ENCODE assay signal across 8 mouse cellular contexts in genomic region chr5:24860635-24861448, GRCm38 (mm10). TPM values are rescaled to one million over a fixed set of nuclear protein-coding genes. Genes with fewer than 3 reads are reported as not detected.
DNase-seq lines count a peak whose midpoint lies in the region; ATAC-seq and TF ChIP-seq lines count a peak whose summit lies in the region.

No protein-coding gene starts in this region.

- no peak overlapping the region; the same call in 1 of the 2 replicates for H3K27ac ChIP-seq in gastrocnemius, adult 2 months
- peak overlapping the region; percentile 59 for H3K27ac ChIP-seq in MEL (ENCODE audit: control insufficient read depth, low read depth, low read length)
- H3K27ac ChIP-seq in heart, embryonic 12.5 days (ENCODE audit: poor library complexity, severe bottlenecking) = peak overlapping the region; percentile 78
- peak overlapping the region; percentile 61 for H3K27ac ChIP-seq in left cerebral cortex, adult 2 months
- H3K27ac ChIP-seq in limb, embryonic 10.5 days = no peak overlapping the region

- WGBS in heart, embryonic 12.5 days = 58% methylated on average over 13 of the region's 13 CpGs
- WGBS in limb, embryonic 10.5 days = 89% methylated on average over 13 of the region's 13 CpGs

- no peak for TF ChIP-seq POLR2A in MEL (IDR thresholded peaks at IDR 0.05; ENCODE audit: control insufficient read depth in 1 of 2, insufficient read depth in 1 of 2, low read depth in 1 of 2, low read length in 2 of 2, poor library complexity in 1 of 2)

- DNase-seq in gastrocnemius, adult 2 months = peak; percentile 64
- no peak for DNase-seq in gastrocnemius, postnatal 4 days (ENCODE audit: low spot score in 2 of 2)
- peak; percentile 57 for DNase-seq in MEL (ENCODE audit: low read depth, low spot score)
- DNase-seq in cerebellum, postnatal 14 days = peak; percentile 93 to 96
- peak; percentile 60 to 64 for DNase-seq in left cerebral cortex, adult 2 months (ENCODE audit: extremely low spot score in 1 of 2, low spot score in 2 of 2)
- DNase-seq in right cerebral cortex, postnatal 25 days = peak; percentile 59
- DNase-seq in limb, embryonic 10.5 days (ENCODE audit: low spot score) = no peak

- no peaks in the 10 kb centered on the region for H3K9me3 ChIP-seq in MEL (replicated peaks; ENCODE audit: insufficient read depth, low read length)
- H3K9me3 ChIP-seq in heart, embryonic 12.5 days (replicated peaks) = peaks cover 5% of the 10 kb centered on the region
- no peaks in the 10 kb centered on the region for H3K9me3 ChIP-seq in limb, embryonic 10.5 days (replicated peaks)

- no peak for TF ChIP-seq RAD21 in MEL (IDR thresholded peaks at IDR 0.05; ENCODE audit: low read depth, low read length)

- 0 out of 2 replicates have a peak overlapping the region, but pooled peaks have one; percentile 9 for H3K4me3 ChIP-seq in gastrocnemius, adult 2 months
- peak overlapping the region; percentile 4 to 6; a peak in 2 of 4 replicates for H3K4me3 ChIP-seq in MEL (ENCODE audit: control insufficient read depth in 1 of 2, insufficient read depth in 1 of 2, low read depth in 2 of 2, low read length in 2 of 2)
- H3K4me3 ChIP-seq in heart, embryonic 12.5 days = no peak overlapping the region
- no peak overlapping the region for H3K4me3 ChIP-seq in left cerebral cortex, adult 2 months
- H3K4me3 ChIP-seq in limb, embryonic 10.5 days = no peak overlapping the region

- H3K9ac ChIP-seq in MEL (ENCODE audit: control insufficient read depth, low read depth, low read length, poor library complexity, severe bottlenecking) = peak overlapping the region; percentile 15; the same call in 1 of the 2 replicates
- H3K9ac ChIP-seq in heart, embryonic 12.5 days = no peak overlapping the region

- H3K4me2 ChIP-seq in heart, embryonic 12.5 days = no peak overlapping the region; the same call in 1 of the 2 replicates

- H3K79me2 ChIP-seq in MEL (ENCODE audit: control insufficient read depth, insufficient read depth, low read length, poor library complexity) = no peaks in the 10 kb centered on the region

- TF ChIP-seq EP300 in MEL (IDR thresholded peaks at IDR 0.05; ENCODE audit: low read depth in 1 of 2, low read length in 2 of 2) = no peak

- no peak for TF ChIP-seq CTCF in gastrocnemius, adult 2 months (IDR thresholded peaks at IDR 0.05)
- no peak for TF ChIP-seq CTCF in MEL (IDR thresholded peaks at IDR 0.05 in 2 of 3, conservative IDR thresholded peaks at IDR 0.05 in 1 of 3; ENCODE audit: control insufficient read depth in 1 of 3, insufficient read depth in 1 of 3, low read depth in 2 of 3, low read length in 3 of 3, poor library complexity in 1 of 3, severe bottlenecking in 1 of 3)
- no peak for TF ChIP-seq CTCF in left cerebral cortex, adult 2 months (IDR thresholded peaks at IDR 0.05)

- peaks cover 8 to 27% of the 10 kb centered on the region in 2 experiments for H3K4me1 ChIP-seq in MEL (ENCODE audit: control insufficient read depth in 1 of 2, insufficient read depth in 2 of 2, low read length in 2 of 2)
- H3K4me1 ChIP-seq in heart, embryonic 12.5 days (replicated peaks) = peaks cover 41% of the 10 kb centered on the region
- H3K4me1 ChIP-seq in limb, embryonic 10.5 days = no peaks in the 10 kb centered on the region

- H3K27me3 ChIP-seq in MEL (ENCODE audit: control insufficient read depth in 1 of 2, insufficient read depth in 2 of 2, low read length in 2 of 2) = no peaks in the 10 kb centered on the region
- H3K27me3 ChIP-seq in heart, embryonic 12.5 days (replicated peaks) = no peaks in the 10 kb centered on the region
- H3K27me3 ChIP-seq in limb, embryonic 10.5 days (ENCODE audit: low read depth, poor library complexity, severe bottlenecking) = no peaks in the 10 kb centered on the region

- no peak for ATAC-seq in heart, embryonic 12.5 days (ENCODE audit: insufficient number of reproducible peaks, low FRiP score)

- H3K36me3 ChIP-seq in MEL (ENCODE audit: control insufficient read depth in 1 of 2, insufficient read depth in 2 of 2, low read length in 2 of 2) = peaks cover 0 to 17% of the 10 kb centered on the region in 2 experiments; a peak in 2 of 4 replicates
- H3K36me3 ChIP-seq in heart, embryonic 12.5 days = peaks cover 34% of the 10 kb centered on the region
- 0 out of 2 replicates have a peak, but pooled peaks cover 5% of the 10 kb centered on the region for H3K36me3 ChIP-seq in limb, embryonic 10.5 days

- intact Hi-C loops in gastrocnemius, adult 2 months (cut with DNase I) = no loop called here
- intact Hi-C loops in left cerebral cortex, adult 2 months (cut with DNase I) = loop anchor here (1.0 kb wide), 1 partner anchor 18 kb away; no protein-coding TSS in a partner anchor

TF ChIP-seq in MEL, 35 proteins besides CTCF, POLR2A, EP300 and RAD21:
- TF ChIP-seq MYB (IDR thresholded peaks at IDR 0.05; ENCODE audit: low read depth, low read length) (no peak), POLR2AphosphoS2 (IDR thresholded peaks at IDR 0.05; ENCODE audit: low read length) (no peak), MAX (IDR thresholded peaks at IDR 0.05; ENCODE audit: low read length) (no peak), TCF12 (IDR thresholded peaks at IDR 0.05; ENCODE audit: low read depth, low read length) (no peak), MXI1 (IDR thresholded peaks at IDR 0.05; ENCODE audit: low read depth, low read length) (0 out of 2 replicates have a peak, but pooled peaks have one; percentile 28), NELFE (IDR thresholded peaks at IDR 0.05; ENCODE audit: low read depth, low read length) (no peak), JUND (IDR thresholded peaks at IDR 0.05; ENCODE audit: low read depth, low read length) (no peak), ZNF384 (IDR thresholded peaks at IDR 0.05; ENCODE audit: low read depth, low read length) (no peak), USF1 (IDR thresholded peaks at IDR 0.05; ENCODE audit: low read depth, low read length) (peak; percentile 65; the same call in 1 of the 2 replicates), ETS1 (IDR thresholded peaks at IDR 0.05; ENCODE audit: low read depth, low read length) (no peak), MYC (IDR thresholded peaks at IDR 0.05; ENCODE audit: low read depth, low read length) (no peak), RCOR1 (IDR thresholded peaks at IDR 0.05; ENCODE audit: low read depth, low read length) (no peak)

RNA-seq across cellular contexts. Expression of gene Rheb, which starts 18.4 kb away (rescaled TPM):
- 10 to 100 TPM; 64.1 to 71.9 TPM for total RNA-seq in gastrocnemius, adult 2 months (2021)
- total RNA-seq in gastrocnemius, postnatal 4 days (2021) = 10 to 100 TPM; 66.3 to 70.2 TPM
- 61.3 and 67.7 TPM in 2 replicates for total RNA-seq in MEL (2012; rRNA removed)
- polyA plus RNA-seq in MEL (2012; ENCODE audit: insufficient read depth in 1 of 2, insufficient read length in 2 of 2, low read depth in 1 of 2, low replicate concordance in 2 of 2, missing spikeins in 1 of 2) = 100 to 1,000 TPM; 114 to 731 TPM
- polyA plus RNA-seq in heart, embryonic 12.5 days (2016; fragmentation: Nextera tagmentation; extraction: Ambion mirVana) = 260 and 270 TPM in 2 replicates
- total RNA-seq in left cerebral cortex, adult 2 months (2021) = 100 to 1,000 TPM; 124 to 134 TPM
- polyA plus RNA-seq in limb, embryonic 10.5 days (2016; fragmentation: Nextera tagmentation; extraction: Ambion mirVana) = 179 and 186 TPM in 2 replicates

Comparison
In these comparisons a context has a peak if more than half of its experiments do, and no peak if none do; other contexts are left out.
1. DNase-seq: peak in gastrocnemius, adult 2 months (single experiment), MEL (single experiment), cerebellum, postnatal 14 days (2 of 2), left cerebral cortex, adult 2 months (2 of 2) and right cerebral cortex, postnatal 25 days (single experiment); none in gastrocnemius, postnatal 4 days (0 of 2) and limb, embryonic 10.5 days (single experiment).
2. H3K27ac ChIP-seq: peak in MEL (single experiment), heart, embryonic 12.5 days (single experiment) and left cerebral cortex, adult 2 months (single experiment); none in gastrocnemius, adult 2 months (single experiment) and limb, embryonic 10.5 days (single experiment).
3. H3K4me3 ChIP-seq: peak in gastrocnemius, adult 2 months (single experiment) and MEL (2 of 2); none in heart, embryonic 12.5 days (single experiment), left cerebral cortex, adult 2 months (single experiment) and limb, embryonic 10.5 days (single experiment).